Mouse (Mus musculus): ENCODE measurements around the gene March11.

DNA sequence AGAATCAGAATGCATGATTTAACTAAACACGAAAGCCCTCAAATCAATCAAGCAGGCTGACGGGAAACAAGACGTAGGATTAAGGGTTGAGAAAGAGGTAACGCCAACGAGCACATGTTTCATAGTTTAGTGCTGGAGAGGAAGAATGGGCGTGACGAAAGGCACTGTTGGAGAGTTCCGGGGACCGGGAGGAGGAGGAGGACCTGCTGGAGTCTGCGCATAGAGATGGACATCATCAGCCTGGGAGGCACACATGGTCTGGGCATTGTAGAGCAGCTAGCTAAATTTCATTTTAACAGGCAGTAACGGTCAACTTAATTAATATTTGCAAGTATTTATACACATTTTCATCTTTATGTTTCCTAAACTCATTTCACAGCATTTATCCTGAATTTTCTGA is 31.6 kb downstream of the March11 start:
- TF ChIP-seq TAL1 (IDR thresholded peaks at IDR 0.05; ENCODE audit: low read length) (no peak), GATA1 (IDR thresholded peaks at IDR 0.05; ENCODE audit: low read length) (no peak)
